Mouse (Mus musculus): Measurements from ENCODE around the gene Cep70. TPM values are rescaled to one million over a fixed set of nuclear protein-coding genes. Genes with fewer than 3 reads are reported as not detected.

The Cep70 gene
- total RNA-seq (2014; rRNA removed) (30.7 and 38.7 TPM in 2 replicates), polyA plus RNA-seq (2015; fragmentation: Nextera tagmentation; extraction: Ambion mirVana) (39.0 and 49.9 TPM in 2 replicates)

DNA sequence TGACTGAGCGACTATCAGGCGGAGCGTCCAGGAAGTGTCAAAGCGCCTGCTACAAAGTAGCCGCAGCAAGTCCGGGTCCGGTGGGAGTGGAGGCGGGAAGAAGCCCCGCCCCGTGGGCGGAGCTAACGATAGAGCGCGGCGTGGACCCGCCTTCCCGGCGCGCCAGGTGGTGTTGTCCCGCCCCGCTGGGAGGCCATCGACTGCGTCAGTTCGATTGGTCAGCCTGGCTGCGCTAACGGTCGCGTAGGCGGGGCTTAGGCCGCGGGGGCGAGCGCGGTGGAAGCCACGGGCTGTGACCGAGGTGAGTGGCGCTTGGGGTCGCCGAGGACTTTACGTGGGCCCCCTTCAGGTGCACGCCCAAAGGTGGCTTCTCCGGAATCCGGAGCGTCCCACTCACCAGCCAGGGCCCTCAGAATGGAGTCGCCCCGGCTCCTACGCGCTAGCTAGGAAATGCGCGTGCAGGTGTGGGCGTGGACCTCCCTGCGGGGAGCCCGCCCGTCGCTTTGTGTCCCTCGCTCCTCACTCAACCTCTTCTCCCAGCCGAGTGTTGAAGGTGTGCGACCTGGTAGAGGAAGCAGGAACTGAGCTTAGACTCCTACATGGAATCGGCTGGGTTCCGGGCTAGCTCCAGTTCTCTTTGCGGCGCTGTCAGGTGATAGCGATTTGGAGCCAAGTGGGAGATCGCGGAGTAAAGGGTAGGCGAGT is at the start of gene Cep70:
Gene Cep70, plus strand, starts transcription at position 178 of the 705 bp plus-strand sequence.
- ATAC-seq (peak; percentile 96), DNase-seq (peak; percentile 97)
- no peak for TF ChIP-seq CTCF (IDR thresholded peaks at IDR 0.05; ENCODE audit: low read depth)
- no peaks in the 10 kb centered on the region for H3K9me3 ChIP-seq (ENCODE audit: low read length)
- no peaks in the 10 kb centered on the region for H3K4me1 ChIP-seq (ENCODE audit: insufficient read depth)
- H3K27ac ChIP-seq (ENCODE audit: low read depth, low read length), result peak within 1 kb of the TSS; percentile 82
- peak within 1 kb of the TSS; percentile 94 for H3K4me3 ChIP-seq (ENCODE audit: low read depth, low read length)
- peak within 1 kb of the TSS; percentile 82 for H3K9ac ChIP-seq
- peak within 1 kb of the TSS; percentile 56 for H3K4me2 ChIP-seq (ENCODE audit: low read depth)
- H3K27me3 ChIP-seq (ENCODE audit: insufficient read depth, low read length), result no peaks in the 10 kb centered on the region
- peaks cover 8% of the 10 kb centered on the region; the same call in 1 of the 2 replicates for H3K36me3 ChIP-seq (ENCODE audit: insufficient read depth)
- under 1% methylated on average over 66 of the region's 66 CpGs for WGBS

DNA sequence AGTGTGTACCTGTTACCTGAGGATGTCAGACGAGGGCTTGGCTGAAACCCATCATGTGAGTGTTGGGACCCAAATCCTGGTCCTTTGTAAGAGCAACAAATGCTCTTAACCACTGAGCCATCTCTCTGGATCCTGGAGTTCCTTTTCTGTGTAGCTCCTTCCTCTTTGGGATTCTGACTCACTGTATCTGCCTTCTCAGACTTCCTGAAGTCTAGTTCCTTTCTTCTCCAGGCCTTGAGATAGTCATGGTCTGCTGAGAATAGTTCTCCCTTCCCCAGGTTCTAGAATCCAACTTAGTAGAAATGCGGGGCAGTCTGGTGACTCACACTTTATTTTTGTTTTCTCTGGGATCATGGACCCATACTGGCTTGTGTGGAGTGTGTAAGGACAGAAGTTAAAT is 30.5 kb upstream of the Cep70 start:
- Histone ChIP-seq H3K4me1 (ENCODE audit: insufficient read depth) (no peaks in the 10 kb centered on the region), H3K4me3 (ENCODE audit: low read depth, low read length) (no peak overlapping the region), H3K36me3 (ENCODE audit: insufficient read depth) (no peaks in the 10 kb centered on the region), H3K9ac (no peak overlapping the region), H3K27me3 (ENCODE audit: insufficient read depth, low read length) (no peaks in the 10 kb centered on the region), H3K4me2 (ENCODE audit: low read depth) (no peak overlapping the region), H3K27ac (ENCODE audit: low read depth, low read length) (no peak overlapping the region), H3K9me3 (ENCODE audit: low read length) (no peaks in the 10 kb centered on the region)
- no peak for TF ChIP-seq CTCF (IDR thresholded peaks at IDR 0.05; ENCODE audit: low read depth)
- ATAC-seq, result no peak
- 89% methylated on average over 2 of the region's 2 CpGs for WGBS
- no peak for DNase-seq

DNA sequence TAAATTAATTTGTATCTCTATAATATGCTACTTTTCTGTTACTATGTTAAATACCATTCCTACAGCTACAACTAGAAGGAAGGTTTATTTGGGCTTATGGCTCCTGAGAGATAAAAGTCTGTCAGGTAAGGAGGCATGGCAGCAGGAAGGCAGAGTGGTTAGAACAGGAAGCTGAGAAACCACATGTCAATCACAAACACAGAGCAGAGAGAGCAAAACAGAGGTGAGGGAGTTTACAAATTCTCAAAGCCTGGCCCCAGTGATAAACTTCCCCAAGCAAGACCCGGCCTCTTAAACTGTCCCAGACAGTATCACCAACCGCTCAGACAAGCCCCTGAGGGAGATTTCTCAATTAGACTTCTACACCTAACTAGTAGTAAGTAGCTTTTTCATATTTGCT is 27.0 kb upstream of the Cep70 start:
- H3K27ac ChIP-seq (ENCODE audit: low read depth, low read length), result no peak overlapping the region
- H3K9ac ChIP-seq, result no peak overlapping the region
- no peaks in the 10 kb centered on the region for H3K4me1 ChIP-seq (ENCODE audit: insufficient read depth)
- no peak for ATAC-seq
- H3K36me3 ChIP-seq (ENCODE audit: insufficient read depth), result no peaks in the 10 kb centered on the region
- WGBS, result 80% methylated on average over 2 of the region's 2 CpGs
- no peak overlapping the region for H3K4me2 ChIP-seq (ENCODE audit: low read depth)
- no peak for DNase-seq
- no peaks in the 10 kb centered on the region for H3K27me3 ChIP-seq (ENCODE audit: insufficient read depth, low read length)
- no peak overlapping the region for H3K4me3 ChIP-seq (ENCODE audit: low read depth, low read length)
- no peak for TF ChIP-seq CTCF (IDR thresholded peaks at IDR 0.05; ENCODE audit: low read depth)
- H3K9me3 ChIP-seq (ENCODE audit: low read length), result no peaks in the 10 kb centered on the region

GRCm38 (mm10) chr9:99217999-99218719 is 25.0 kb upstream of the Cep70 start:
- H3K4me1 ChIP-seq (ENCODE audit: insufficient read depth), result no peaks in the 10 kb centered on the region
- no peaks in the 10 kb centered on the region for H3K27me3 ChIP-seq (ENCODE audit: insufficient read depth, low read length)
- TF ChIP-seq CTCF (IDR thresholded peaks at IDR 0.05; ENCODE audit: low read depth), result no peak
- no peak for DNase-seq
- peak; percentile 40 for ATAC-seq
- H3K27ac ChIP-seq (ENCODE audit: low read depth, low read length), result no peak overlapping the region
- no peak overlapping the region for H3K4me3 ChIP-seq (ENCODE audit: low read depth, low read length)
- H3K9ac ChIP-seq, result no peak overlapping the region
- no peaks in the 10 kb centered on the region for H3K9me3 ChIP-seq (ENCODE audit: low read length)
- no peak overlapping the region for H3K4me2 ChIP-seq (ENCODE audit: low read depth)
- 25% methylated on average over 6 of the region's 6 CpGs for WGBS
- H3K36me3 ChIP-seq (ENCODE audit: insufficient read depth), result no peaks in the 10 kb centered on the region

- Histone ChIP-seq H3K27me3 (ENCODE audit: insufficient read depth, low read length) (no peaks in the 10 kb centered on the region), H3K4me2 (ENCODE audit: low read depth) (no peak overlapping the region), H3K9ac (no peak overlapping the region), H3K27ac (ENCODE audit: low read depth, low read length) (no peak overlapping the region), H3K9me3 (ENCODE audit: low read length) (no peaks in the 10 kb centered on the region), H3K4me3 (ENCODE audit: low read depth, low read length) (no peak overlapping the region), H3K4me1 (ENCODE audit: insufficient read depth) (no peaks in the 10 kb centered on the region), H3K36me3 (ENCODE audit: insufficient read depth) (no peaks in the 10 kb centered on the region)
- TF ChIP-seq CTCF (IDR thresholded peaks at IDR 0.05; ENCODE audit: low read depth), result no peak
- ATAC-seq, result no peak
- no peak for DNase-seq
- 92% methylated on average over 4 of the region's 4 CpGs for WGBS
Observed at GRCm38 (mm10) chr9:99221636-99222035, 21.5 kb upstream of the Cep70 start.

DNA sequence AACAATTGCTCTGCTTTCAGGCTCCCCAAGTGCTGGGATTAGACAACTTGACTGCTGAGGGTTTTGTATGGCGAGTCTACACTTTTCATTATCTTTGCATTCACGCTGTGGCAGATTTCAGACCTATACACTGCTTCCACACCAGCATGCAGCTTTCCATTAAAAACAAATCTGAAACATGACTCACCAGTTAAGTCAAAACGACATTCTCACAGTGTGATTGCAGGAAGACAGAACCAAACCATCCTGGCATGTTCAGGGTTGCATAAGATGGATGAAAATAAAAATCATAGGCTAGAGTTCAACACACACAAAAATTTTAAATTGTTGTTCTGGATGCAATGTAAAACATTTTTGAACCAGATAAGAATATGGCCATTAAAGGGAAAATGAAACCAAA is 18.6 kb upstream of the Cep70 start:
- Histone ChIP-seq H3K4me3 (ENCODE audit: low read depth, low read length) (no peak overlapping the region), H3K4me1 (ENCODE audit: insufficient read depth) (no peaks in the 10 kb centered on the region), H3K9ac (no peak overlapping the region), H3K27ac (ENCODE audit: low read depth, low read length) (no peak overlapping the region), H3K9me3 (ENCODE audit: low read length) (no peaks in the 10 kb centered on the region), H3K27me3 (ENCODE audit: insufficient read depth, low read length) (no peaks in the 10 kb centered on the region), H3K36me3 (ENCODE audit: insufficient read depth) (no peaks in the 10 kb centered on the region), H3K4me2 (ENCODE audit: low read depth) (no peak overlapping the region)
- TF ChIP-seq CTCF (IDR thresholded peaks at IDR 0.05; ENCODE audit: low read depth), result no peak
- no peak for ATAC-seq
- WGBS, result 48% methylated on average over 3 of the region's 3 CpGs
- DNase-seq, result no peak

DNA sequence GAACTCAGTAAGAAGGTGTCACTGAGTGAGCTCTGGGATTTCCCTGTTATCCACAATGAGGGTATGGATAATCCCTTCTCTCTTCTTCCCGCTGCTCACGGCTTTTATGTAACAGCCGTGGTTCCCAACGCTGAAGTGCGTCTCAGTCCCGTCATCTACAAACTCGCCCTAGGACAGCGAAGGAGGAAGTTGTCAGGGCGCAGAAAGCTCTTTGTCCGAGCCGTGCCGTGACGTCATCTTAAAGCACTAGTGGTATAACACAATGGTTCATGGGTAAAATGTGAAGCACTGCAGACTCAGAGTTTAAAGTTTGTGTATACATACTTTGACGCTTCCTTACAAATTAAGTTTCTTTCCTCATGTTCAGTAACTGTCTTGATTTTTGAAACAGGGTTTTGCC is 13.7 kb upstream of the Cep70 start:
- Histone ChIP-seq H3K4me1 (ENCODE audit: insufficient read depth) (no peaks in the 10 kb centered on the region), H3K36me3 (ENCODE audit: insufficient read depth) (no peaks in the 10 kb centered on the region), H3K9ac (no peak overlapping the region), H3K4me3 (ENCODE audit: low read depth, low read length) (no peak overlapping the region), H3K27ac (ENCODE audit: low read depth, low read length) (no peak overlapping the region), H3K4me2 (ENCODE audit: low read depth) (no peak overlapping the region), H3K27me3 (ENCODE audit: insufficient read depth, low read length) (no peaks in the 10 kb centered on the region), H3K9me3 (ENCODE audit: low read length) (no peaks in the 10 kb centered on the region)
- DNase-seq (no peak), ATAC-seq (no peak)
- 89% methylated on average over 14 of the region's 14 CpGs for WGBS
- TF ChIP-seq CTCF (IDR thresholded peaks at IDR 0.05; ENCODE audit: low read depth), result no peak
